Mouse (Mus musculus) spleen, postnatal 10 days (tissue): Measurements from ENCODE around the gene Dscaml1.

Experiments
- DNase-seq, 2 experiments: peaks; one replicate each; pipeline ENCODE4 v3.0.0; 2021 to 2022; ENCODE audit warnings: low spot score in 2 of 2

Gene Dscaml1

DNA sequence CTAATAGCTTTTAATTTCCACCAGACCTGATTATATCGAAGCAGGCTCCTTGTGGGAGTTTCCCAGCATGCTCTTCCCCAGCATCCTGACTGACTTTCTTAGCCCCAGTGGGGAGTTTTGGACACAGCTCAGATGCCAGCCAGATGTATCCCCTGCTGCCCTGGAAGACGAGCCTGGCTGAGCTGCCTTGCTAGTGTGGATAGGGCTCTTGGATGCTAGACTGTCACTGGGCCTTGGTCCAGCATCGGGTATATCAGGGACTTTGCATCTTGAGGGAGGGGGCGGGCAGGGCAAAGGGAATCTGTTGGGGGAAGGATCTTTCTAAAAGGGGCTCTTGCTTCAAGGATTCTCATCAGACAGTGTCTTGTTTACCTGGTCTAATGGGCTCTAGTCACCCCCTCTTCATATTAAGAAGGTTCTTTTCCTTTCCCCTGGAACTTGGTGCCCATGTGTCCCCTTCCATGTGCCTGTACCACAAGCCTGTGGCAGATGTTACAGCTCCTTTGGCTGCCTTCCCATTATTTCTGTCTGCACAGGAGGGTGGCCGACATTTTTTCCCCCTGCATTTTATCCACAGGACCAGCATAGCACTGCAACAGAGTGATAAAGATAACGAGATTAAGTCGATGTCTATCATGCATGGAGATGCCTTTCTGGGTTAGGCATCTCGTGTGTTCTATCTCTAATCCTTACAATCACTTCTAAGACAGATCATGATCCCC is 28.6 kb downstream of the Dscaml1 start:
- DNase-seq: no peak

DNA sequence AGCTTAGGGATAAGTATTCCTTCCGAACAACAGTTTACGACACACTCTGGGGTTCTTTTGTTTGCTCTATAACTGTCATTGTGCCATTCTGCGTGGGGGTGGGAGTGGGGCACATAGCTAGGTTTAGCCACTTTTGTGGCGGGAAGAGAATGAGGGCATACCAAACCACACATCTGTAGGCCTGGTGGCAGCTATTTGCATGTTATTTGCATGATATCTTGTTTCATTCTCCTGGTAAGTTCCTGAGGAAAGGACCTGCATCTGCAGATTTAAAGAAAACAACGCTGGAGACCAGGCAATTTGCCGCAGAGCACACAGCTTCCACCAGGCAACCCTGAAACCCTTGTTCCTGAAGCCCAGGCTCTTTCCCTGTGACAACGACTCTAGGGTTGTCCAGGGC is 30.8 kb downstream of the Dscaml1 start:
- DNase-seq: no peak

DNA sequence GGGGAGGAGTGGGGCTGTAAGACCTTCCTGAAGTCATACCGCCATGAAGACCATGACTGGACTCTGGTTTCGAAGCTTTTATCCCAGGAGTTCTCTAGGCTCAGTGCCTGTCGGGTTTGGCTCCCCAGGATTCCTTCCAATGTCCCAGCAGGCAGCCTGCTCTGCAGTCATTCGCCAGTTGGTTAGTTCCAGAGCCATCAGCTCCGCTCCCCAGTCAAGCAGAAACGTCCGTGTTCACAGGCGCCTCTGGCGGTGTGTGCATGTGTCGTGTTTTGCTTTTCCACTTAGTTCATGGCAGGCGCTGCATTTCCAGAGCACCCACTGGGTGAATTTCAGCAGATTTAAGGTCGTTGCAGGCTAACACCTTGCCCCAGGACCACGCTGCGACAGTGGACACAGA is 31.9 kb downstream of the Dscaml1 start:
- no peak for DNase-seq

- no peak for DNase-seq
Measured at GRCm38 (mm10) chr9:45465396-45466019, 39.1 kb downstream of the Dscaml1 start.

DNA sequence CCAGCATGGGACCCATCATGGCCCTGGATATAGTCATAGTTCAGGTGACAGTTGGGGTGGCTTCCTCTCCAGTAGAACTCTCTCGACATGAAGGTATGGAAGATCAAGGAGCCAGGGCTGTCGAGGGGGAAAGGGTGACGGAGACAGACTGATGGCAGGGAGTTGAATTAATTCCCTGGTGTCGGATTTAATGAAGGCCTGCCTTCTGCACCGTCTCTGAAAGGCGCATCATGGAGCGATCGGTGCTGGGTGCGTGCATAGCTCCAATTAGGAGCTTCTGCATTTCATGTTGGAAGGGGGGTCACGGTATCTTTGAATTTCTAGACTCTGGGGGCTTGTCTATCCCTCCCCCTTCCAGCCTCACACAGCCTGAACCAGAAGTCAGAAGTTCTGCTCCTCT is 41.8 kb downstream of the Dscaml1 start:
- DNase-seq: no peak

DNA sequence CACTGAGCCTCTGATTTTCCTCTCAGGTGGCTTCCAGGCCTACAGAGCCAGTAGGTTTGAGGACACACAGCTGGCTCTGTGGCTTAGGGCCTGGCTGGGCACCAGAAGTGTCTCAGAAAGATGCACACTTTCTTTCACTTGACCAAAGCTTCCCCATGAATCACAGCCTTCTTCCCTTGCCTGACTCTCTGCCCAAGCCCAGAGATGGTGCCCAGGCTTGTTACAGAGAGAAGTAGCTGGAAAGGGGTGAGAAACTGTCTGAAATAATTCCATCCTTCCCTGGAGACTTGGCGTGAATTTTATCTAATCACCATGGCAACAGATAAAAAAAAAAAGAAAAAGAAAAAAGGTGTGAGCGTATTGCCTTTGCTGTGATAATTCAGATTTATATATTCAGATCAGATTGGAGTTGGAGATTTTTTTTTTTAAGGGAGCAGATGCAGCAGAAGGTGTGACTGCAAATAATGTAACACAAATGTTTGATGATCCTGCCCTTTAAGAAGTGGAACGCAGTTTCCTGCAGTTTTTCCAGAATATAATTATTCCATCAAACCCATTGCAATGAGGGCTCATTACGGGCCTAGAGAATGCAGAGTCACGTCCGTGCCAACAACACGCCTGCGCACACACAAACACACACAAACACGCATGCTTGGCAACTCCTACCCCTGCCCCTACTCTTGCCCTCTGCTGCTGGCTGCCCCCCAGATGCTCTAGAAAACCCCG is 44.5 kb downstream of the Dscaml1 start:
- no peak for DNase-seq

- DNase-seq: no peak
Measured at GRCm38 (mm10) chr9:45471691-45472090, 45.3 kb downstream of the Dscaml1 start.

GRCm38 (mm10) chr9:45474874-45475273 is 48.4 kb downstream of the Dscaml1 start:
- DNase-seq: no peak

DNA sequence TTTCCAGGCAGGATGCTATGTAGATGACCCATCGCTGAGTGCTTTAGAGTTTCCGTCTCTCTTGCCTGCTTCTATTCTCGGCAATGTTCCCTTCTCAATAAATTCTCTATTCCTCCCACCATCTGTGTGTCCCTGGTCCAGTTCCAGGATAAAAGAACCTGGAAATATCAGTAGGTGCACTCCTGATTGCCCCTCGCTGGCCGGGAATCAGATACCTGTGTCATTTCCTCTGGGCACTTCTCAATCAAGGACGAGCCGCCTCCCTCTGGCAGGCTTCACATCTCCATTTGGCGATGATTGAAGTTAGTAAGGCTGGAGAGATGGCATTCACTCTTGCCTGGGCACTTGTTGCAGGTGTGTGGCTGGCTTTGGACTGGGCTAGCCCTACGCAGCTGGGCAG is 54.5 kb downstream of the Dscaml1 start:
- DNase-seq: no peak

GRCm38 (mm10) chr9:45486665-45487074 is 60.2 kb downstream of the Dscaml1 start:
- no peak for DNase-seq

GRCm38 (mm10) chr9:45487179-45487801 is 60.9 kb downstream of the Dscaml1 start:
- DNase-seq: no peak

DNA sequence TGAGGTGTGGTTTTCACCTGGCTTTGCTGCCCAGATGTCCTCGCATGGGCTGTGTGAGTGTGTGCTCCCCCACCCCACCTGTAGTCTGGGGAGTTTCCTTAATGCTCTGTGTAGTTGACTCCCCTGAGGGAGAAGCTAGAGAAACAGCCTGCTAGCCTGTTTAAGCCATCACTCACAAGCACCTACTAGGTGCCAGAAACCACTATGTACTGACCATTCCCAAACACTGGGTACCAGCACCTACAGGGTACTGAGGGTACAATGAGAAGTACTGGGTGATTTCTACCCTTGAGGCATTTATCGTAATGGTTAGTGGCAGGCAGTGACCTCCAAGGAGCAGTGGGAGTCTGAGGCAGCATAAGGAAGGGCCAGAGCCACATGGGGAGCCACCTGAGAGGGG is 64.5 kb downstream of the Dscaml1 start:
- DNase-seq: no peak

DNA sequence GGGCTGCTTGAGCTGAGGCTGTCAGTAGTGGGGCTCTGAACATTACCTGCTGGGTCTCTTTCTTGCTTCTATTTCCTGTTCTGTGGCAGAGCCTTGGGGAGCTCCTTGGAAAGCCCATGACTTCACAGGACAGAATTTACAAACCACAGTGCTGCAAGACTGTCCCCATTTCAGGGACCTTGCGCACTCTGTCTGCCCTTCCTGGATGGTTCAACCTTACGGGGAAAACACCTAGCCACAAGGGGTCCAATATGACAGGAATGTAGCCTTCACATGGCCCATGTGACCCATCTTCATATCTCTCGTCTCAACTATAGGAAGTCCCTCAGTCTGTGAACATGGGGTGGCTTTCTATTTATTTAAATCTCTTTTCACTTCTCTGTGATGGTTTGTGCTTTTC is 68.5 kb downstream of the Dscaml1 start:
- DNase-seq: no peak

DNA sequence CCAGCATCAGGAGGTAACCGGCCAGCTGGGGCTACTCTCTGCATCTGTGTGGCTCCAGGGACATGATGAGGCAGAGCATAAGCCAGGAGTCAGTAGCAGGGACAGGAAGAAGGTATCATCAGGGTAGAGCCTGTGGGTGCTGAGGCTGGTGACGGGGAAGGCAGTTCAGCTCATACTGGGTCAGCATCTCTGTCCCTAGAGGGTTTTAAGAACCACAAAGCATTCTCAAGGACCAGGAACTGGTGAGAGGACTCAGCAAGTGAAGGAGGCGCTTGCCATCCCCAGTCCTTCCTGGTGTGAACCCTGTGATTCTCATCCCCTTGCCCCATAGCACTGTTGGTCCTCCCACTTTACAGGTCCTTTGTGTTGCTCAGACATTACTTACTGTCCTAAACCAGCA is 69.9 kb downstream of the Dscaml1 start:
- DNase-seq: no peak

DNA sequence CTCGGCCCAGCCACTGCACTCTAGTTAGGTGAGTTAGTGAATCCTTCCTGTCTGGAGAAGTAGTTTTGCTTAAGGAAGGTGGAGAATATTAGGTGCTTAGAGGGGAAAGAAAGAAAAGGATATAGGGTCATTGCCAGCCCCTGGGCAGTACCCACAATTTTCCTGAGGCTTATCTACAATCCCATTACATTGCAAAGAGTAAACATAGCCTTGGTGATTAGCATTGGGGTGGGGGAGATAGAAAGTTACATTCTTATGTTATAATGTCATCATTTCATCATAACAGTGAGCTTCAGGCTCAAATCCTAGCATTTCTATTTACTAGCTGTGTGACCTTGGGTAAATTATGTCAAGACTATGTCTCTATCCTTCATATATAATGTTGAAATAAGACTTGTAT is 70.5 kb downstream of the Dscaml1 start:
- no peak for DNase-seq

- no peak for DNase-seq
Measured at GRCm38 (mm10) chr9:45499267-45499666, 72.8 kb downstream of the Dscaml1 start.

DNA sequence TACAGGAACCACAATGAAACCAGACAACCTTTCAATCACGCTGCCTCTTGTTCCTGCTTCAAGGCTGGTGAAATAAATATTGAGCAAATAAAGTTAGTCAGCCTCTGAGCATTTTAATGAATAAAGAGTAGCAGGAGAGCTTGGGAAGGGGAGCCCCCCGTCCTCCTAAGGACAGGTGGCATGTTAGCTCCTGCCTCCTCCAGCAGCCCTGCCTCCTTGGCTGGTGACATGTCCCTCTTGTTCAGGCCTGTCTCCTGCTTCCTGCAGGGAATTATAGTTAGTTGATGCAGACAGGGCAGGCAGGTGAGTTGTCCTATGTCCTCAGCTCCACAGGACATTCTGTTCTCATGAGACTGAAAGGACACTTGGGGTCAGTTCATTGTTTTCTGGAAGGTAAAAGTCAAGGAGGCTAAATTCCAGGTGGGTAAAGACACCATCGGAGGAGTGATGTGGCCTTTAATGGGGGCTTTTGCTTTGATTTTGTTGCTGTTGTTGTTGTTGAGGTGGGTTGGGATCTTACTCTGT is 73.7 kb downstream of the Dscaml1 start:
- no peak for DNase-seq

DNA sequence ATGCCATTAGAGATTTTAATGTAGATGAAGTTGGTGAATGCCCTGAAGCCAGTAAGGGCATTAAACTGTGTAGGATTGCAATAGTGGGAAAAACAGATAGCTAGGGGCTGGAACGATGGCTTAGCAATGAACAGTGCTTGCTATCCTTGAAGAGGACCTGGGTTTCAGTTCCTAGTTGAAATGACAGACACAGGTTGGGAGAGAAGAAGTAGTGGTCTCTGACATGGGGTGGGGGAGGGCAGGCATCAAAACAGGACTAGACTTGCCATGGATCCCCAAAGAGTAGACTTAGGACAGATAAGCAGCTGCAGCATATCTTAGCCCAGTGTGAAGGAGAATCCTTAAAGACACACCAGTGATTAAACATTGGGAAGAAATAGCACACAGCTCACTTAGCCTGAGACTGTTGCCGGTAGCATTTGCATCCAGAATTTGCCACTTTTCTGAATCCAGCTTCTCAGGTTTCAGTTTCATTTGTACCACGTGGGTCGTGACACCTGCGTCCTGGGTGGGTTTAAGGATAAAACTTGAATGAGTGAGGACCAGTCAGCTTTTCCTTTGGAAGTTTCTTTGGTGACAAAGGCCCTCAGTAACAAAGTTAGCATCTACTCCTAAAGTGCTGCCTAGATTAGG is 75.0 kb downstream of the Dscaml1 start:
- DNase-seq: no peak

DNA sequence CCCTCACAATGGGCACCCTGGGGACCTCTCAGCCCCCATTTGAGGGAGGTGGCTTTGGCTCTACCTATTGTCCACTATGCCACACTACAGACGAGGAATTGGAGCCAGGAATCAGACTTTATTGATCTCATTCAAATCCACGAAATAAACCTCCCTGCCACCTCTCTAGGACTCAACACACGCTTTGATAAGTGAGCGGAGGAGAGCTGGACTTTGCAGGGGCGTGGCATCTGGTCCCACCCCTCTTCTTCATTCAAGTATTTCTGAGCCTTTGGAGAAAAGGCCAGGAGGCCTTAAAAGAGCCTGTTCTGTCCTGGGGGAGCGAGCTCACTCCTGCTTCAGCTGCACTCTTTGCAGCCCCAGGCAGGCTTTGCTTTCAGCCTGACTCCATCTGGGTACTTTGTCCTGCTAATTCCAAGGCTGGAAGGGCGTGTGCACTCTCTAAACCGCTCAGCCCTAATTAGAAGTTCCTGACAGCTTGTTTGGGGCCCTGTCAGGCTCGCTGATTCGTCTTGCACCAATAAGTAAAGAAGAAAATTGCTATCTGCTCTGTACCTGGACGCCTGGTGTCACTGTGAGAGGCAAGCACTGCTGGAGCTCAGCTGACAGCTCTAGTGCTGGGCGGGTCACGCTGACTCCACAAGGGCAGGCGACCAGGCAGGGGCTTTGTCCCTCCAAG is 75.7 kb downstream of the Dscaml1 start:
- DNase-seq: no peak

DNA sequence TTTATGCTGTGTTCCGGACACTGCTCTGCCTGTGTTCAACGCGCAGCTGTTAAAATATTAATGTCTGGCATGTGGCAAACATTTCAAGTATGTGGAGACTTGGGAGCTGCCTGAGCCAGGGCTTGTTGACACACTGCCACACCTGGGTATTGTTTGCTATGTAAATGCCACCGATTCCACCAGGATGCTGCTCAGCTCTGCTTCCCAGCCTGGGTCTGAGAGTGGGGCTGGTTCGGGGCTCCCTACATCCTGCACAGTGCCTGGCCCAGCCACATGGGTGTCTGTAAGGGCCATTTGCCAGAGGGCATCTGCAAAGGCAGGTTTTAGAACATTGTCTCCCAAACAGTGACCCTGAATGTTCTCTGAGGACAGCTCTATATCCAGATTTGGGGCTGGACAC is 78.5 kb downstream of the Dscaml1 start:
- DNase-seq: no peak

- DNase-seq: no peak
Measured at GRCm38 (mm10) chr9:45505487-45505939, 79.1 kb downstream of the Dscaml1 start.
